Comparison of ENCODE assay signal across 8 mouse cellular contexts in the genomic region with DNA sequence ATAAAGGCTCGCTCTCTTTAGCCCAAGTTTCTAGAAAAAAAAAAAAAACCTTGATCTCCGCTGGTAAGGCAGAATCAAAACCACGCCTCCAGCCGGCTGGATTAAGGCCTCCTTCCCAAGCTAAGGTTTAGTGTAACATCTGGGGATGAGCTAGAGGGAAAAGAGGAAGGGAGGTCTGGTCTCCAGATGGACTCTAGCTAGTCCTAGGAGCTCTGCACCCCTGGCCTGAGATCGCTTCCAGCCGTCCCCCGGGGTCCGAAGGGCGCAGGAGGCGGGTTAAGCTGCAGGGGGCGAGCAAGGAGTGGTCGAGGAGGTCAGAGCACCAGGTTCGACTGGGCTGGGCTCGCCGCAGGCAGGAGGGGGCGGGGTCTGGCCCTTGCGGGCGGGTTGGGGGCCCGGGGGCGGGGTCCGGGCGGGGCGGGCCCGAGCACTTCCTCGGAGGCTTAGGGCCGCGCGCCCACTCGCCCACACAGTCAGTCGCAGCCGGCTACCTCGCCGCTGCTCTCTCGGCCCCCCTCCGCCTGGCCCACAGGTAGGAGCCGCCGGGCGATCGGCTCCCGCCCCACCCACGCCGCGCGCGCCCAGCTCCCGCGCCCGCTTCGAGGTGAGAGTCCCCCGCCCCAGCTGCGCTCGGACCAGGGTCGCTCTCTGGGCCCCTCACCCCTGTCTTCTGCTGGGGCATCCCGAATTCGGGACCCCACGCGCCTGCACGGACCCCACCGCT. TPM values are rescaled to one million over a fixed set of nuclear protein-coding genes. Genes with fewer than 3 reads are reported as not detected.
DNase-seq lines count a peak whose midpoint lies in the region; ATAC-seq and TF ChIP-seq lines count a peak whose summit lies in the region.

Gene Fhl3, plus strand, starts transcription at position 454 of the 724 bp plus-strand sequence.

- H3K4me3 ChIP-seq in forebrain, postnatal 0 days (ENCODE audit: low read depth, low read length) = peak within 1 kb of the TSS; percentile 55
- H3K4me3 ChIP-seq in hindbrain, embryonic 12.5 days = peak within 1 kb of the TSS; percentile 61
- H3K4me3 ChIP-seq in midbrain, embryonic 16.5 days (ENCODE audit: low read depth, low read length) = peak within 1 kb of the TSS; percentile 67

- no peaks in the 10 kb centered on the region for H3K4me1 ChIP-seq in forebrain, postnatal 0 days (ENCODE audit: insufficient read depth)
- peaks cover 53% of the 10 kb centered on the region for H3K4me1 ChIP-seq in hindbrain, embryonic 12.5 days
- peaks cover 20% of the 10 kb centered on the region for H3K4me1 ChIP-seq in midbrain, embryonic 16.5 days (ENCODE audit: control insufficient read depth, insufficient read depth, low read length)

- H3K4me2 ChIP-seq in forebrain, postnatal 0 days (ENCODE audit: low read depth) = peak within 1 kb of the TSS; percentile 95
- peak within 1 kb of the TSS; percentile 96 for H3K4me2 ChIP-seq in hindbrain, embryonic 12.5 days (replicated peaks)
- H3K4me2 ChIP-seq in midbrain, embryonic 16.5 days (ENCODE audit: low read length) = peak within 1 kb of the TSS; percentile 98

- no peaks in the 10 kb centered on the region for H3K36me3 ChIP-seq in forebrain, postnatal 0 days (ENCODE audit: insufficient read depth)
- no peaks in the 10 kb centered on the region for H3K36me3 ChIP-seq in hindbrain, embryonic 12.5 days
- no peaks in the 10 kb centered on the region for H3K36me3 ChIP-seq in midbrain, embryonic 16.5 days (ENCODE audit: control insufficient read depth, insufficient read depth, low read length)

- DNase-seq in CD4-positive, CD25-positive, alpha-beta regulatory T cell, adult 2 months (ENCODE audit: low read depth, low spot score) = peak; percentile 80
- peak; percentile 85 for DNase-seq in adipocyte (ENCODE audit: low spot score)
- DNase-seq in forebrain, postnatal 0 days = peak; percentile 13
- peak; percentile 85 for DNase-seq in liver
- DNase-seq in testis, postnatal 14 days (ENCODE audit: low spot score) = peak; percentile 82
- DNase-seq in left cerebral cortex, adult 9 months (ENCODE audit: low spot score in 2 of 2) = no peak

- ATAC-seq in forebrain, postnatal 0 days = no peak
- peak; percentile 53 for ATAC-seq in hindbrain, embryonic 12.5 days (ENCODE audit: low FRiP score)
- ATAC-seq in midbrain, embryonic 16.5 days = peak; percentile 40; the same call in 1 of the 2 replicates

- peak within 1 kb of the TSS; percentile 51 for H3K9ac ChIP-seq in forebrain, postnatal 0 days
- H3K9ac ChIP-seq in hindbrain, embryonic 12.5 days = peak within 1 kb of the TSS; percentile 76
- H3K9ac ChIP-seq in midbrain, embryonic 16.5 days (ENCODE audit: low read depth, low read length) = peak within 1 kb of the TSS; percentile 76

- H3K27ac ChIP-seq in forebrain, postnatal 0 days (ENCODE audit: low read depth, low read length) = no peak within 1 kb of the TSS
- H3K27ac ChIP-seq in hindbrain, embryonic 12.5 days = peak within 1 kb of the TSS; percentile 68; the same call in 1 of the 2 replicates
- no peak within 1 kb of the TSS for H3K27ac ChIP-seq in midbrain, embryonic 16.5 days (ENCODE audit: low read length)

- under 1% methylated on average over 39 of the region's 59 CpGs for WGBS in forebrain, postnatal 0 days
- under 1% methylated on average over 50 of the region's 59 CpGs for WGBS in hindbrain, embryonic 12.5 days
- under 1% methylated on average over 38 of the region's 59 CpGs for whole genome bisulfite sequencing in midbrain, embryonic 16.5 days

- TF ChIP-seq CTCF in forebrain, postnatal 0 days (IDR thresholded peaks at IDR 0.05; ENCODE audit: low read depth) = peak; percentile 8; the same call in 1 of the 2 replicates

- no peaks in the 10 kb centered on the region for H3K9me3 ChIP-seq in forebrain, postnatal 0 days (ENCODE audit: low read length)
- no peaks in the 10 kb centered on the region for H3K9me3 ChIP-seq in hindbrain, embryonic 12.5 days (replicated peaks)
- no peaks in the 10 kb centered on the region for H3K9me3 ChIP-seq in midbrain, embryonic 16.5 days (replicated peaks; ENCODE audit: control insufficient read depth, low read length, poor library complexity, severe bottlenecking)

- no peaks in the 10 kb centered on the region; the same call in 1 of the 2 replicates for H3K27me3 ChIP-seq in forebrain, postnatal 0 days (ENCODE audit: insufficient read depth, low read length)
- peaks cover 49% of the 10 kb centered on the region for H3K27me3 ChIP-seq in hindbrain, embryonic 12.5 days
- peaks cover 9% of the 10 kb centered on the region for H3K27me3 ChIP-seq in midbrain, embryonic 16.5 days (ENCODE audit: control insufficient read depth, insufficient read depth, low read depth, low read length)

RNA-seq across cellular contexts. Expression of gene Fhl3, which starts in this region (rescaled TPM):
- total RNA-seq in forebrain, postnatal 0 days (2014; rRNA removed) = 2.5 and 3.0 TPM in 2 replicates
- 1.4 and 2.0 TPM in 2 replicates for polyA plus RNA-seq in forebrain, postnatal 0 days (2015; fragmentation: Nextera tagmentation; extraction: Ambion mirVana)
- polyA plus RNA-seq in hindbrain, embryonic 12.5 days (2016; fragmentation: Nextera tagmentation; extraction: Ambion mirVana) = 3.3 and 6.8 TPM in 2 replicates
- 1.5 and 1.7 TPM in 2 replicates for polyA plus RNA-seq in midbrain, embryonic 16.5 days (2015; fragmentation: Nextera tagmentation; extraction: Ambion mirVana)

Comparison
In these comparisons a context has a peak if more than half of its experiments do, and no peak if none do; other contexts are left out.
1. DNase-seq: peak in CD4-positive, CD25-positive, alpha-beta regulatory T cell, adult 2 months (single experiment), adipocyte (single experiment), forebrain, postnatal 0 days (single experiment), liver (single experiment) and testis, postnatal 14 days (single experiment); none in left cerebral cortex, adult 9 months (0 of 2).
2. Peak in every context shown above with its lines, with median percentiles within 50 percentile points of each other: H3K4me2 ChIP-seq, H3K4me3 ChIP-seq and H3K9ac ChIP-seq.